Mouse (Mus musculus): ENCODE results near the gene Olfm4.

The Olfm4 gene

DNA sequence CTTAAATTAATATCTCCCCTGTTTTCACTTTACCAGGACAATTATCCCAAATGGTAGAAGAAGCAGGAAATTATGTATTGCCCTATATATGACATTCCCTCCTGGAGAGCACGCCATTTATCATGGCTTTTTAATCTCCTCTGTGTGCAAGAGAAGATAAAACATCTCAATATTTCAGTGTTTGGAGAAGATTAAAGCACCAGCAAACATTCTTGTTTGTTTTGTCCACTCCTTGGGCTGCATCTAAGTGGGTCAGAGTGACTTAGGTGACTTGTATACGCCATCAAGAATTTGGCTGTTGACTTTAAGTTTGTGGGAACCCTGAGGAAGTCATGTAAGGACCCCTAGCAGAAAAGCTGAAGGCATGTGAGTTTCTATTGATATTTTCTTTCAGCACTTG lies at the start of gene Olfm4:
Gene Olfm4, plus strand, starts transcription at position 301 of the 400 bp plus-strand sequence.
- no peak for DNase-seq (ENCODE audit: inconsistent ontology term)

DNA sequence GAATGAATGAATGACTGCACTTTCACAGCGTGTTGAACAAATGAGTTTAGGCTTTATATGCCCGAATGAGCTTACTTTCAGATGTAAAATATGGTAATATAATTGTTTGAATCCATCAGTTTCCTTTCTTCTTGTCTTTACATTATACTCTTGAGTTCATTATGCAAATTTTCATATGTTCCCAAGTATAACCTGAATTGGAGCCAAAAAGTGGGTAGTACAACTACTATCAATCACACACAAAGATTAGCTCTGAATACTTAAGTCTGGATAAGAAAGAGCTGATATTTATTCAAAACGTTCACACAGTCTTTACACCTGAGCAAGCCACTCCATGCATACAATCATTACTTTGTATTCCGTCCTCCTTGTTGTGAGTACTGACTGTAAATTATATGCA lies 49.5 kb upstream of the Olfm4 start:
- DNase-seq (ENCODE audit: inconsistent ontology term): no peak

DNA sequence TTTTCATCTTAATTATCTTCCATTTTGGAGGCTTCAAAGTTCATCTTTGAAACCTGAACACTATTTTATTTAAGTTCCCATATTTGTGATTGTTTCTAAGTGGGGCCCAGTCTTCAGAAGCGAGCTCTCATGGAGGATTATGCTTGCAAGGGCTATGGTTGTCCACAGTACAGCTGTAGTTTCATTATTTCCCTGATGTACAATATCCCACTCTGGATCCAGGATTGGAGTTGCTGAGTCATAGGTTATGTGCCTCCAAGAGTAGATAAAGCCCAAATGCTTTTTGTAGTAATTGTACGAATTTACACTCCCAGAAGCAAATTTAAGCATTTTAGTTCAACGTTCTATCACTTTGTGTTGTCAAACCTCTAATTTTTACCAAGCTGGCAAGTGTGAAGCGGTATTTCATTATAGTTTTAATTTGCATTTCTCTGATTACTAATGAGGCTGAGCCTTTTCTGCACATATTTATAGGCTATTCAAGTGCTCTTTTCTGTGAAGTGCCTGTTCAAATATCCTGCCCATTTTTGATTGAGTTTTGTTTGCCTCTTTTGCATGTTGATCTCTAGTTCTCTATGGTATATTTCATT lies 46.9 kb upstream of the Olfm4 start:
- DNase-seq (ENCODE audit: inconsistent ontology term): no peak

DNA sequence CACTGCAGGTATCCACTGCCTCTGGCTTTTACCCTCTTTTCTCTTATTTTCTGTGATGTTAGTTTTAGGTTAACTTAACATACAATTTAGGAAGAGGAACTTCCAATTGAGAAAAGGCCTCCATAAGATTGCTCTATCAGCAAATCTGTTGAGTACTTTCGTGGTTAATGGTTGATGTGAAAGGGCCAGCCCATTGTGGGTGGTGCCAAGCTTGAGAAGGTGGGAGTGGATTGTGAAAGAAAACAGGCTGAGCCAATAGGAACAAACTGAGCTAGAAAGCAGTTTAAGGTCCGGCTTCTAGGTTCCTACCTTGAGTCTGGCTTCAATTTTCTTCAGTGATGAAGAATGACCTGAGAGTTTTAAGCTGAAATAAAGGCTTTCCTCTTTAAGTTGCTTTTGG lies 38.0 kb upstream of the Olfm4 start:
- no peak for DNase-seq (ENCODE audit: inconsistent ontology term)

DNA sequence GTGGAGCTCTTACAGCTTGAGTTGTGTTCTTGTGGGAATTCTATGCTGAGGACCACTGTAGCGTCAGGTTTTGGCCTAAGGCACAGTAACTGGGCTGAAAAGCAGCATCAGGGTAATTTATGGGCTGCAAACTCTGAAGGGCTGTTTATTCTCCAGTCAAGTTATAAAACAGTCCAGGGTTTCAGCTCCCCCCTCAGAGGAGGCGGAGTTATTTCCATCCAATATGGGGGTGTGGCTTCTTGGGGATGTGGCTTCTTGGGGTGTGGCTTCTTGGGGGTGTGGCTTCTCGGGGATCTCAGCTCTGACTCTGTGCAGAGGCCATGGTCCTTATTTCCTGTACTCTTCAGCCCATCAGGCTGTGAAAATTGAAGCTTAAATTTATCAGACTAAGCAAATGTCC lies 28.2 kb upstream of the Olfm4 start:
- DNase-seq (ENCODE audit: inconsistent ontology term): no peak

DNA sequence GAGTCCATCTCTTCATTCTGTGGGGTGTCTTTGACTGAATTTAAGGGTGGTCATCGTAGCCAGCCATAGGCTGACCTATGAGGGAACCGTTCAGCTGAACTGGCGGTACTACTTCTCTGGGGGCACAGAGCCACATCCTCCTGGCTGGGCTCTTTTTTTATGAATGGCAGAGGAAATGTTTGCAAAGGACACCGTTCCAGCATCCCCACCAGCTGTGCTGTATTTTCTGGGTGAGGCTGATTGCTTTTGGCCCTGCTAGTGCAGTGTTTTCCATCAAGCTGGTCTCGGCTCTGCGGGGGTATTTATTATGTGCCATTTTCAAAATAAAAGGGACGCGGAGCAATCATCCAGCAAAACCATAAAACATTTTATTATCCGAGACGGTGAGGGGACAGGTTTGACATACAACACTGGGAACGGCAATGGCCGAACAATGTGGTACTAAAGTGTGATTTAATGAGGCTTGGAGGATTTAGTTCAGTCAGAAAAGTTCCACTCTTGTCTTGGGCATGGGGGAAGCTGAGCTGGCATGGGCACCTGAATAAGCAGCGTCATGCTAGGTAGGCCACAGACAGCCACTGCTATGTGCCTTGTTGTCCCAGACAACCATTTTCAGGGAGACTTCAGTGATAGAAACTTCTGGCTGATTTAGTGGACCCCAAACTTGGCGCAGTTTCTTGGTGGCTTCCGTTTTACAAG lies 25.9 kb upstream of the Olfm4 start:
- no peak for DNase-seq (ENCODE audit: inconsistent ontology term)

GRCm38 (mm10) chr14:79961187-79961586 lies 22.7 kb upstream of the Olfm4 start:
- no peak for DNase-seq (ENCODE audit: inconsistent ontology term)

DNA sequence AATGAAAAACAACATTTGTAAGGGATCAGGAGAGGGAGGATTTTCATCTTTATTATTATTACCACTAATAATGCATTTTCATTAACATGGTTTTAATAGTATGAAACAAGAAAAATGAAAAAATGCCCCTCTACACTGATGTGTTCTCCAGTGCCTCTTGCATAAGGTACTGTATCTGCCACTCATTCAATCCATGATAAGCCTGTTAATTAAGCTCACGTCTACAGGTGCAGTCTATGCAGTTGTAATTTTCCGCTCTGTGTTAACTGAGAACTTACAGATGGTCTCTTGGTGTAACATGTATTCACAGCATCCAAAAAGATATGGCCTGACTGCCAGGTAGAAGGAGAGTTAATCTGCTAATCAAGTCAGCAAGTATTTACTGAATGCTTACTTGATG lies 22.3 kb upstream of the Olfm4 start:
- no peak for DNase-seq (ENCODE audit: inconsistent ontology term)

GRCm38 (mm10) chr14:79970165-79970564 lies 13.7 kb upstream of the Olfm4 start:
- no peak for DNase-seq (ENCODE audit: inconsistent ontology term)

- no peak for DNase-seq (ENCODE audit: inconsistent ontology term)
Measured at GRCm38 (mm10) chr14:79970928-79971738, 12.7 kb upstream of the Olfm4 start.

DNA sequence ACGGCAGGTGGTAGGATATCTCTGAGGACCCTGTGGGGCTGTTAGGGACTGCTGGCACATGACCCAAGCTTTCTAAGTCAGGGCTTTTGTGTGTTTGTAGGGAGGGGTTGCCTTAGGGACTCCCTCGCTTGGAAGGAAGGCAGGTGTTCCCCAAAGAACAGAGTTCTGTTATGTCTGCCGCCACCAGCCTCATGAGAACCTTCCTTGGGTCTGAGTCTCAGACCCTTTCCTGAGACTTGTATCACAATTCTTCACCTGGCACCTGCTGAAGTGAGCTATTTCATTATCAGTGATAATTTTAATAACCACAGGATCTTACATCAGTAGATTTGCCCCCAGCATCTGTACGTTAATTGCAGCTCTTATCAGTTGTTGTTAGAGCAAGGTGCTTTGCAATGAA lies 2.4 kb upstream of the Olfm4 start:
- no peak for DNase-seq (ENCODE audit: inconsistent ontology term)

- no peak for DNase-seq (ENCODE audit: inconsistent ontology term)
Measured at GRCm38 (mm10) chr14:79985137-79985670, 1.3 kb downstream of the Olfm4 start.

GRCm38 (mm10) chr14:79985696-79986095 lies 1.8 kb downstream of the Olfm4 start:
- no peak for DNase-seq (ENCODE audit: inconsistent ontology term)

DNA sequence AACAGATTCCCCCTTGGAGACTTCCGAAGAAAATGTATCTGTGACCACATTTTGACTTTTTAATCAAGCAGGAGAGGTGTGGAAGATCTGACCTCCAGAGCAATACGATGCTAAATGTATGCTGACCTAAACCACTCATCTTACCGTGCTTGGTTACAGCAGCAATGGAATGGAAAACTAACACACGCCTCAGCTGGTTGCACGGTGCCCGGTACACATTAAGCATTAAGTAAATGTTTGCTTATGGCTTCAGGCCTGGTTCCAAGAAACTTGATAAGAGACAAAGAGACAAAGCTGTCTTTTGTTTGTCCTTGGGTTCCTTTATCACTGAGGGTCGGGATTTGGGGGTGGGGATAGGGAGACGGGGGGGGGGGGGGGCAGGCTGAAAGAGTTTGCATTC lies 3.0 kb downstream of the Olfm4 start:
- DNase-seq (ENCODE audit: inconsistent ontology term): no peak

DNA sequence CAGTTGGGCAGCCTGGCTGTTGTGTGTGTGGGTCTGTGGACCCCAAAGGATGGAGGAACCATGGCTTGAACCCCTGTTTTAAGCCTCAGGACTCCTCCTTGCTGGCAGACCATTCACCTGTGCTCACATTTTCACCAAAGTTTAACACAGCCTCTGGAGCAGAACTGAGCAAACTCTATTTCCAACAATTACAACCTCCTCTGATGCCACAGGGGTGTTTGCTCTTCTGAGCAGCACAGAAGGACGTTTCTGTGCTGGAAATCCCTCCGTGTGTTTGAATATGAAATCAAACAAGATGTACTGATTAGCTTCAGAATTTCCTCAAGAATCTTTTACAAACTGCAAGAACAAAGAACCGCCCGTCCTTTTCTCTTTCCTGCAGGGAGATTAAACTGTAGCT lies 5.9 kb downstream of the Olfm4 start:
- DNase-seq (ENCODE audit: inconsistent ontology term): no peak

DNA sequence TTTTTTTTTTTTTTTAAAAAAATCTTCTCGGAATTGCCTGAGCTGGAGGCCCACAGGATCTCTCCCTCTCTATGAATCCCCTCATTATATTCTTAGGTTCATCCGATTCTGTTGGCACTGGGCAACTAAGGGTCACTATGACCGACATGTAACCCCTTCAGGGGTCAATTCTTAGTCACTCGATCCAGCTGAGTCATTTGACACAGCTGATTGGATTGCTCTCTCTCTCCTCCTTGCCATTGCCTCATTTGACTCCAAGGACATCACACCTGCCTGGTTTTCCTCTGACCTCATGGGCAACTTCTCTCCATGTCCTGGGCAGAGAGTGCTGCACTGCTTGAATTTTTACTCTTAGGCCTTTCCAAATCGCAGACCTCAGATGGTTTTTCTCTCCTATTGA lies 6.7 kb downstream of the Olfm4 start:
- no peak for DNase-seq (ENCODE audit: inconsistent ontology term)

DNA sequence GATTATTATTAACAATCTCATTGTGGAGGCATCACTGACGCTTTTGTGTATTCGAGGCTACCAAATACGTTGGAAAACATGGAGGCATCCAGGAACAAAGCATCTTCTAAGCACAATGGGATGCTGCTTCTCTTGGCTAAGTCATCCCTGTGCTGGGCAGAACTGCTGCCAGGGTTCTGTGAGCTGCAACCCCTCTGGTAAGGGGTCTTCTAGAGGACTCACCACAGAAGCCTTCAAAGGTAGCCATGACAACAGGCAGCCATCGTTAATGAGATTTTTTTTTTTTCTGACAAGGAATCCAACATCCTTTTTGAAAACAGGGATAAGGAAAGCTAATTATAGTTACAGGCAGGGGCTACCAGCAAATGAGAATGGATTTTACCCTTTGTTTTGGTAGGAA lies 13.7 kb downstream of the Olfm4 start:
- DNase-seq (ENCODE audit: inconsistent ontology term): no peak

DNA sequence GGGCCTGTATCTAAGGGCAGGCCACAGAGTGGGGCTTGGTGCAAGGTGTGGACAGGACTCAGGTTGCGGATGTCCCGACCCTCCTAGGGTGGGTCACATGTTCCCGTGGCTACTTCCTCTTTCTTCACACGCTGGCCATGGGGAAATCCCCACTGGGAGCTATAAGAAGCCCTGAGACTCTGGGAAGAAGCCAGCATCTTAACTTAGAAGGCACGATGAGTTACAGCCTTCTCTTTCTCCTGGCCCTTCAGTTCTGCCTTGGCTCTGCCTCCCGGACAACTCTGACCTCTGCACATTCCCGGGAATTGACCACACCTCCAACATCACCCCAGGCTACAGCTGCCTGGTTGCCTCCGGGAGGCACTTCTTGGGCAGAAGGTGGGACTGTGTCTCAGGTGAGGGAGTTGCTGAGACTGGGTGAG lies 16.2 kb downstream of the Olfm4 start:
- no peak for DNase-seq (ENCODE audit: inconsistent ontology term)

DNA sequence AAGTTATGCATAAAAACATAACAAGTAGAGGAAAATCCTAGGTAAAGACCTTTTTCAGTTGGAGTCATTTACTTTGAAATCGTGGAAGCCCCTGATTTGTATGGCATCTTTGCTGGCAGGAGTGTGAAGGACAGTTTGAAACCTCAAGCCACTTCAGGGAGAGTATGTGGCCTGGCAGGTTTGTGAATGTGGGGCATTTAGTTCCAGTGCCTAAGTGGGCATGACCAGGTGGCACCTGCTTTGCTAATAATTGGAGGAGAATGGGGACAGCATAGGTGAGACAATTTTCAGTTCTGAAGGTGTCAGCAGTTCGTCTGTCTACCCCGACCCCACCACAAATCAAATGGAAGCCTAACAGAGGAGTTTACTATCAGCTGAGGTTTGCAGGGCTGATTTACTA lies 23.8 kb downstream of the Olfm4 start:
- DNase-seq (ENCODE audit: inconsistent ontology term): no peak

DNA sequence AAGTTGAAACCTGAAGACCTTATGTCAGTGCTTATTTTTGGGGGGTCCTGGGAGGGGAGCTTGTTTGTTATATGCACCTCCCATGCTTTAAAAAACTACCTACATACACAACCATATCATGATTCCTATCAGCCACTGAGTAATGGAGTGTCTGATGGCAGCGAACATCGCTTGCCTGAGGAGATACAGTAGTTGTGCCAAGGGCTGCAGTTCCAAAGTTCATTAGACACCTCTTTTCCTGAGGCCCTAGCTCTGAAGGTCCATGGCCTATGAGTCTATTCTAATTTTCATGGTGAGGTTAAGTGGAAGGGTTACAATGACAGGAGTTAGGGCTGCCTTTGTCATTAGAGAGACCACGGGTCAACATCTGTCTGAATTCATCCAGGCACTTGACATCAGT lies 26.5 kb downstream of the Olfm4 start:
- DNase-seq (ENCODE audit: inconsistent ontology term): no peak

DNA sequence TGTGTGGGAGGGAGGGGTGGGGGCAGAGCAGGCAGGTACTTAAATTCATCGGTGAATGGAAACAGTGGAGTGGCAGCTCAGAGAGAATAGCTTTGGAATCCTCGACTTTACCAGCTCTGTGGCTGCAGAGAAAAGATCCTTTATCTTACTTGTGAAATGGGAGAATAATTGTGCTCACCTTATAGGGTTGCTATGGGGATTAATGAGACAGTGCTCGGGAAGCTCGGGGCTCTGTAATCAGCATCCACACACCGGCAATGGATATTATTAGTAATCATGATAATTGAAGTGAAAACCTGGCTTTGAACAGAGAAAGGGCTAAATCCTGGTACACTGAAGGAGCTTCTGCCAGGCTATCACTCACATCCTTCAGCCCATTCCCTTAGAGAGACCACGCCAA lies 31.1 kb downstream of the Olfm4 start:
- DNase-seq (ENCODE audit: inconsistent ontology term): no peak

GRCm38 (mm10) chr14:80016112-80016511 lies 32.2 kb downstream of the Olfm4 start:
- no peak for DNase-seq (ENCODE audit: inconsistent ontology term)

GRCm38 (mm10) chr14:80026078-80026477 lies 42.2 kb downstream of the Olfm4 start:
- peak; percentile 23 for DNase-seq (ENCODE audit: inconsistent ontology term)

Measured in Muller cell, postnatal 12 days (primary cell).